In the genomic region with DNA sequence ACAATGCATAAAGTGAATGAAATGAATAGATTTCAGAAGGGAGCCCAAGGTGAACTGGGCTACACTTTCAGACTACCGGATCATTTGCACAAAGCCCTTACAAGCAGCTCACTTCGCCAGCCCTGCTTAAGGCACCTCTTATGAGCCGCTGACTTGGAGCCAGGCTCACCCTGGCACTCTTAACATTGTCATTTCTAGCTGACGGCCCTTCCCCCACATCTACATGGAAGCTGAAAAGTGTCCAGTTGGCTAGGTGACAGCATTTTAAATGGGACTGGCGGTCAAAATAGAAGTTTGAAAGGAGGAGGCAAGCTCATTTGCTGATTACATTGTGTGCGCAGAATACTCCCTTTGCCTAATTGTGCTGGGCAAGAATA, we compare ENCODE assay signal across 9 mouse cellular contexts.
A peak's percentile ranks its signal among the peaks of the same experiment; 100 is the strongest.
DNase-seq lines count a peak whose midpoint lies in the region; ATAC-seq and TF ChIP-seq lines count a peak whose summit lies in the region.
"Had no signal": no experiment of that assay in that cellular context is flagged by ENCODE, and none has a peak within 500 bp of the region (broad histone marks: within the 10 kb centered on the region; RNA-seq: fewer than 3 reads in every experiment).

No protein-coding gene starts in this region.

- 45% methylated on average over 6 of the region's 6 CpGs for WGBS in intestine, embryonic 16.5 days
- 41% methylated on average over 6 of the region's 6 CpGs for whole genome bisulfite sequencing in liver, postnatal 0 days (ENCODE audit: insufficient replicate concordance)

- peak overlapping the region; percentile 93 for H3K4me2 ChIP-seq in intestine, embryonic 16.5 days (ENCODE audit: low read depth, low read length)
- peak overlapping the region; percentile 56 for H3K4me2 ChIP-seq in liver, postnatal 0 days (ENCODE audit: low read depth, low read length)

- H3K9me3 ChIP-seq in intestine, embryonic 16.5 days (ENCODE audit: control insufficient read depth, low read length) = no peaks in the 10 kb centered on the region
- no peaks in the 10 kb centered on the region for H3K9me3 ChIP-seq in liver, postnatal 0 days (ENCODE audit: low read length)

- no peaks in the 10 kb centered on the region for H3K27me3 ChIP-seq in intestine, embryonic 16.5 days (replicated peaks; ENCODE audit: control insufficient read depth, insufficient read depth, low read length)
- no peaks in the 10 kb centered on the region for H3K27me3 ChIP-seq in liver, postnatal 0 days (ENCODE audit: insufficient read depth, low read length)

- peak; percentile 65 for DNase-seq in adrenal gland, postnatal 10 days
- DNase-seq in adrenal gland, adult 8-10 months = no peak
- peak; percentile 39 to 45 for DNase-seq in cerebellum, adult 18-20 months
- peak; percentile 96 for DNase-seq in heart, adult 11 months
- no peak for DNase-seq in liver, postnatal 0 days
- DNase-seq in retina, embryonic 14.5 days (ENCODE audit: low spot score) = peak; percentile 41
- DNase-seq in spleen, postnatal 10 days (ENCODE audit: low spot score in 2 of 2) = no peak

- H3K4me3 ChIP-seq in intestine, embryonic 16.5 days (ENCODE audit: low read length) = peak overlapping the region; percentile 54
- H3K4me3 ChIP-seq in liver, postnatal 0 days (ENCODE audit: low read depth, low read length) = no peak overlapping the region
- H3K4me3 ChIP-seq: myocyte had no signal

- H3K36me3 ChIP-seq in intestine, embryonic 16.5 days (ENCODE audit: control insufficient read depth, insufficient read depth, low read length) = no peaks in the 10 kb centered on the region
- H3K36me3 ChIP-seq in liver, postnatal 0 days (replicated peaks; ENCODE audit: insufficient read depth, low read length) = no peaks in the 10 kb centered on the region

- TF ChIP-seq EP300 in liver, postnatal 0 days (IDR thresholded peaks at IDR 0.05; ENCODE audit: low read depth) = no peak

- H3K4me1 ChIP-seq in intestine, embryonic 16.5 days (ENCODE audit: control insufficient read depth, insufficient read depth, low read length) = peaks cover 25% of the 10 kb centered on the region
- H3K4me1 ChIP-seq in liver, postnatal 0 days (ENCODE audit: insufficient read depth) = peaks cover 6% of the 10 kb centered on the region; the same call in 1 of the 2 replicates

- no peak overlapping the region for H3K27ac ChIP-seq in intestine, embryonic 16.5 days (ENCODE audit: low read length)
- no peak overlapping the region for H3K27ac ChIP-seq in liver, postnatal 0 days (ENCODE audit: low read depth)

- no peak; the same call in 1 of the 2 replicates for ATAC-seq in intestine, embryonic 16.5 days
- ATAC-seq in liver, postnatal 0 days = no peak

- TF ChIP-seq CTCF in liver, postnatal 0 days (IDR thresholded peaks at IDR 0.05; ENCODE audit: low read depth) = no peak

- H3K9ac ChIP-seq in intestine, embryonic 16.5 days (ENCODE audit: low read depth, low read length) = 0 out of 2 replicates have a peak overlapping the region, but pooled peaks have one; percentile 65
- no peak overlapping the region; the same call in 1 of the 2 replicates for H3K9ac ChIP-seq in liver, postnatal 0 days (replicated peaks)

Comparison
In these comparisons a context has a peak if more than half of its experiments do, and no peak if none do; other contexts are left out.
1. DNase-seq: peak in adrenal gland, postnatal 10 days (single experiment), cerebellum, adult 18-20 months (2 of 2), heart, adult 11 months (single experiment) and retina, embryonic 14.5 days (single experiment); none in adrenal gland, adult 8-10 months (single experiment), liver, postnatal 0 days (single experiment) and spleen, postnatal 10 days (0 of 2).